Comparison of ENCODE assay signal across 14 mouse cellular contexts in the genomic region with DNA sequence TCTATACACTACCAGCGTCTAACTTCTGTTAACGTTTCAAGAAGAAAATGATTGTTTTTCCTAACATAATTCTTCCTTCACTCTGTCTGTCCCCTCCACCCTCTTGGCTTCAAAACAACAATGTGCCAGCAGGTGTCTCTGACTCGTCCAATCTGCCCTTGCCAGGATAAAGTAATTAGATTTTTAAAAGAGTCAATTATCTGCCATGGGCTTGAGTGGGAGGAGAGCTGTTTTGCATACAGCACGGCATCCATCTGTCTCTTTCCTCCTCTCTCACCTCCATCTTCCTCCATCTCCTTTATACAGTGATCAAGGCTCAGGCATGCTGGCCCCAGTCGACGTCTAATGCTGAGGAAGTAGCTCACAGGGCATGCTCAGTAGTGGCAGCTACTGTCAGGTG.
DNase-seq lines count a peak whose midpoint lies in the region; ATAC-seq and TF ChIP-seq lines count a peak whose summit lies in the region.
"Had no signal": no experiment of that assay in that cellular context is flagged by ENCODE, and none has a peak within 500 bp of the region (broad histone marks: within the 10 kb centered on the region; RNA-seq: fewer than 3 reads in every experiment).

No protein-coding gene starts in this region.

- no peaks in the 10 kb centered on the region for H3K36me3 ChIP-seq in heart, embryonic 16.5 days (ENCODE audit: control insufficient read depth, insufficient read depth)
- H3K36me3 ChIP-seq in hindbrain, postnatal 0 days (ENCODE audit: insufficient read depth, low read length) = no peaks in the 10 kb centered on the region
- H3K36me3 ChIP-seq: midbrain, embryonic 15.5 days; neural tube, embryonic 13.5 days had no signal

- WGBS in heart, embryonic 16.5 days = 33% methylated on average over 6 of the region's 6 CpGs
- 27% methylated on average over 6 of the region's 6 CpGs for WGBS in hindbrain, postnatal 0 days

- TF ChIP-seq POLR2A in brain, embryonic 14.5 days (IDR thresholded peaks at IDR 0.05; ENCODE audit: borderline replicate concordance, extremely low read depth, insufficient read depth, insufficient read length, poor library complexity, severe bottlenecking) = no peak

- H3K9me3 ChIP-seq in heart, embryonic 16.5 days (replicated peaks; ENCODE audit: control insufficient read depth, low read length) = no peaks in the 10 kb centered on the region
- no peaks in the 10 kb centered on the region for H3K9me3 ChIP-seq in hindbrain, postnatal 0 days (ENCODE audit: low read length)
- H3K9me3 ChIP-seq: midbrain, embryonic 15.5 days; neural tube, embryonic 13.5 days had no signal

- no peak overlapping the region for H3K4me3 ChIP-seq in heart, embryonic 16.5 days (ENCODE audit: low read length)
- no peak overlapping the region for H3K4me3 ChIP-seq in hindbrain, postnatal 0 days (ENCODE audit: low read length)
- H3K4me3 ChIP-seq: gastrocnemius, adult 2 months; midbrain, embryonic 15.5 days; neural tube, embryonic 13.5 days had no signal

- H3K9ac ChIP-seq in heart, embryonic 16.5 days (ENCODE audit: low read length) = no peak overlapping the region
- no peak overlapping the region for H3K9ac ChIP-seq in hindbrain, postnatal 0 days (replicated peaks; ENCODE audit: low read length)
- H3K9ac ChIP-seq: liver, embryonic 14.5 days; midbrain, embryonic 15.5 days; neural tube, embryonic 13.5 days had no signal

- TF ChIP-seq CTCF in brain, embryonic 14.5 days (IDR thresholded peaks at IDR 0.05; ENCODE audit: borderline replicate concordance, extremely low read depth, insufficient read depth, insufficient read length) = no peak
- no peak for TF ChIP-seq CTCF in hindbrain, postnatal 0 days (IDR thresholded peaks at IDR 0.05; ENCODE audit: low read depth)

- H3K27me3 ChIP-seq in heart, embryonic 16.5 days (ENCODE audit: control insufficient read depth, insufficient read depth, low read length) = 0 out of 2 replicates have a peak, but pooled peaks cover 5% of the 10 kb centered on the region
- H3K27me3 ChIP-seq in hindbrain, postnatal 0 days (ENCODE audit: insufficient read depth, low read length) = no peaks in the 10 kb centered on the region; the same call in 1 of the 2 replicates
- H3K27me3 ChIP-seq: midbrain, embryonic 15.5 days had no signal

- H3K4me1 ChIP-seq in heart, embryonic 16.5 days (ENCODE audit: control insufficient read depth, insufficient read depth, low read length) = peaks cover 45% of the 10 kb centered on the region
- H3K4me1 ChIP-seq in hindbrain, postnatal 0 days (ENCODE audit: insufficient read depth, low read length) = no peaks in the 10 kb centered on the region

- no peak overlapping the region for H3K4me2 ChIP-seq in heart, embryonic 16.5 days (ENCODE audit: low read depth, low read length)
- no peak overlapping the region for H3K4me2 ChIP-seq in hindbrain, postnatal 0 days (ENCODE audit: low read depth, low read length)
- H3K4me2 ChIP-seq: midbrain, embryonic 15.5 days; neural tube, embryonic 13.5 days had no signal

- DNase-seq in heart, adult 9 months (ENCODE audit: low spot score in 2 of 2) = no peak
- peak; percentile 72 for DNase-seq in brain, embryonic 14.5 days (ENCODE audit: low read depth)
- peak; percentile 12 for DNase-seq in hindbrain, postnatal 0 days (ENCODE audit: low spot score)
- peak; percentile 83 for DNase-seq in lung, postnatal 10 days
- DNase-seq: adrenal gland, adult 8-10 months; gastrocnemius, adult 2 months; thymus, postnatal 4 days had no signal

- no peak for ATAC-seq in heart, embryonic 16.5 days (replicated peaks; ENCODE audit: extremely low read depth, insufficient read depth, low FRiP score)
- peak; percentile 51; the same call in 1 of the 2 replicates for ATAC-seq in hindbrain, postnatal 0 days
- no peak for ATAC-seq in monocyte, adult 5-6 weeks (replicated peaks; ENCODE audit: insufficient number of reproducible peaks, low FRiP score, low TSS enrichment, poor library complexity, severe bottlenecking)
- no peak for ATAC-seq in inflammation-experienced regulatory T-cells, adult 6 months
- ATAC-seq: CD4-positive, CD25-positive, alpha-beta regulatory T cell, adult 4 months; midbrain, embryonic 15.5 days had no signal

- H3K27ac ChIP-seq in heart, embryonic 16.5 days (ENCODE audit: low read length) = peak overlapping the region; percentile 30; the same call in 1 of the 2 replicates
- no peak overlapping the region for H3K27ac ChIP-seq in hindbrain, postnatal 0 days
- H3K27ac ChIP-seq: gastrocnemius, adult 2 months; liver, embryonic 14.5 days; midbrain, embryonic 15.5 days; neural tube, embryonic 13.5 days had no signal

Comparison
In these comparisons a context has a peak if more than half of its experiments do, and no peak if none do; other contexts are left out.
1. DNase-seq: peak in brain, embryonic 14.5 days (single experiment), hindbrain, postnatal 0 days (single experiment) and lung, postnatal 10 days (single experiment); none in heart, adult 9 months (0 of 2).